Mouse (Mus musculus) stomach, embryonic 15.5 days (tissue): Measurements from ENCODE around the gene Rbm15. TPM values are rescaled to one million over a fixed set of nuclear protein-coding genes. Genes with fewer than 3 reads are reported as not detected.
A peak's percentile ranks its signal among the peaks of the same experiment; 100 is the strongest.

Experiments
- ATAC-seq: fragments of 200-750 bp; cut with Nextera tagmentation; 2 replicates; pipeline ENCODE4 v1.8.0; 2017; ENCODE audit warnings: low read depth, moderate number of reproducible peaks, moderate TSS enrichment; ENCODE audit not compliant: insufficient read depth, low FRiP score
- H3K27ac ChIP-seq: fragments of 300-500 bp; sonication (generic); 2 replicates; pipeline ENCODE4 v1.5.1; 2015; ENCODE audit warnings: mild to moderate bottlenecking, inconsistent platforms
- H3K27me3 ChIP-seq: fragments of 300-500 bp; sonication (generic); replicated peaks from 2 replicates; pipeline ENCODE4 v1.6.1; 2015; ENCODE audit warnings: inconsistent platforms
- H3K36me3 ChIP-seq: fragments of 300-500 bp; sonication (generic); 2 replicates; pipeline ENCODE4 v1.6.1; 2015; ENCODE audit warnings: inconsistent platforms
- H3K4me1 ChIP-seq: fragments of 300-500 bp; sonication (generic); 2 replicates; pipeline ENCODE4 v1.6.1; 2015; ENCODE audit warnings: inconsistent platforms
- H3K4me2 ChIP-seq: fragments of 300-500 bp; sonication (generic); 2 replicates; pipeline ENCODE4 v1.6.1; 2015; ENCODE audit warnings: mild to moderate bottlenecking, inconsistent platforms
- H3K4me3 ChIP-seq: fragments of 300-500 bp; sonication (generic); replicated peaks from 2 replicates; pipeline ENCODE4 v1.5.1; 2015; ENCODE audit warnings: inconsistent platforms
- H3K9ac ChIP-seq: fragments of 300-500 bp; sonication (generic); 2 replicates; pipeline ENCODE4 v1.6.1; 2015; ENCODE audit warnings: inconsistent platforms
- H3K9me3 ChIP-seq: fragments of 300-500 bp; sonication (generic); 2 replicates; pipeline ENCODE4 v1.6.1; 2016; ENCODE audit warnings: inconsistent platforms
- WGBS: fragments of 180-500 bp; shearing (Covaris S2); methylation state at CpG from one replicate; pipeline ENCODE4 v1.1.7; 2015; 5-methylcytosine and 5-hydroxymethylcytosine counted together
- polyA plus RNA-seq: library from polyadenylated mRNA; unstranded; fragments of >200 nt; fragmentation: Nextera tagmentation; extraction: Ambion mirVana; gene quantifications from 2 replicates; pipeline ENCODE4 v1.2.1, GENCODE M21; 2015

Rbm15 gene
- 13.9 and 14.6 TPM in 2 replicates for polyA plus RNA-seq

DNA sequence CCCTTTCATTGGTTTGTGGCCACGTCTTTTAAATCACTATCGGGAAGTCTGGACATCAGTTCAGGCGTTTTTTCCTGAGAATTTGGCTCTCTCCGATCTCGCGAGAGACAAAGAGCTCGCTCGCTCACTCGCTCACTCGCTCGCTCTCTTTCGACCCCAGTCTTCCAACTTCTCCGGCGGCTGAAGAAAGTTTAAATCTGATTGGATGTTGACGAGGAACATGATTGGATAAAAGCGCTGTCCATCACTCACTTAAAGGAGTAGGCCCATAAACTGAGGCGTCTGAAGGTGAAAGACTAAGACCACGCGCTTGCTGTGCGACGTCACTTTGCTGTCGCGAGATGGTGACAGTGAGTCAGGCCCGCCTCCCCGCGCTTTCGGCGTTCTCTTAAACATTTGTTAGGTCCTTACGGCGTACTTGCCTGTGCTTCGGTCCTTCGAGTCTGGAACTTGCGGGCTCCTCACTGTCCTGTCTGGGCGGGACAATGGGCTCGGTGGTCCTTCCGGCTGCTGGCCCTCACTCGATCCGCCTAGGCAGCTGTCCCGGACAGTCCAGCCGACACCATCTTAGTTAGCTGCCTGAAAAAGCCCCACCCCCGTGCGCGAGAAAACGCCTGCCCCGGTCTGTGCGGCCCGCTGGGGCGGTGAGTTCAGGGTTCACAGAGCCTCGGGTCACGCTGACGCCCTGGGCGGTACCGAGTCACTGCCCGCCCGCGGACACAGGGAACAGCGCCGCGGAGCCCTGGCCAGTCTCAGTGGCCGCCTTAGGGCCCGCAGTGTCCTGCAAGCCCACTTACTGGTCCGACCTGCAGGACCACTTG is at the start of gene Rbm15:
Gene Rbm15, minus strand, starts transcription at position 293 of the 821 bp plus-strand sequence.
- Histone ChIP-seq H3K4me1 (peaks cover 19% of the 10 kb centered on the region), H3K4me3 (peak within 1 kb of the TSS; percentile 99), H3K36me3 (0 out of 2 replicates have a peak, but pooled peaks cover 8% of the 10 kb centered on the region), H3K9ac (peak within 1 kb of the TSS; percentile 91), H3K27me3 (no peaks in the 10 kb centered on the region), H3K4me2 (peak within 1 kb of the TSS; percentile 91), H3K27ac (peak within 1 kb of the TSS; percentile 98), H3K9me3 (no peaks in the 10 kb centered on the region)
- ATAC-seq: peak; percentile 90
- under 1% methylated on average over 62 of the region's 62 CpGs for WGBS

DNA sequence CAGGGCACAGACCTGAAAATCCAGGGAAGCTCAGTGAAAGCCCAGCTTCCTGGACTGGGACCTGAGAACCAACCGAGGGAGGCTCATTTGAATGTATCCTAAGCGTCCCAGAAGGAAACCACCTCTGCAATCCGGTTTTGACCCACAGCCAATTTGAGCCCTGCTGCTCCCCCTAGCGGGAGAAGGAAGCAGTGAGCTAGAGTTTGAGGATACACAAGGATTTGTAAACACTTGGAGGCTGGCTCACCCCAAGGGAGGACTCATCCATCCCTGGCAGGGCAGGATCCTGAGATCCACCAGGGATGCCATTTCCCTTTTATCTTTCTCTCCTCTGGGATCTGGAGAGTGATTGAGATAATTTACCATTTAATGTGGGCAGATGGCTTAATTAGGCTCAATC is 45.9 kb upstream of the Rbm15 start:
- Histone ChIP-seq H3K27ac (no peak overlapping the region), H3K27me3 (0 out of 2 replicates have a peak, but pooled peaks cover 3% of the 10 kb centered on the region), H3K4me1 (no peaks in the 10 kb centered on the region), H3K4me2 (no peak overlapping the region), H3K36me3 (no peaks in the 10 kb centered on the region), H3K4me3 (no peak overlapping the region), H3K9me3 (no peaks in the 10 kb centered on the region), H3K9ac (no peak overlapping the region)
- 6% methylated on average over 4 of the region's 4 CpGs for WGBS
- ATAC-seq: no peak

DNA sequence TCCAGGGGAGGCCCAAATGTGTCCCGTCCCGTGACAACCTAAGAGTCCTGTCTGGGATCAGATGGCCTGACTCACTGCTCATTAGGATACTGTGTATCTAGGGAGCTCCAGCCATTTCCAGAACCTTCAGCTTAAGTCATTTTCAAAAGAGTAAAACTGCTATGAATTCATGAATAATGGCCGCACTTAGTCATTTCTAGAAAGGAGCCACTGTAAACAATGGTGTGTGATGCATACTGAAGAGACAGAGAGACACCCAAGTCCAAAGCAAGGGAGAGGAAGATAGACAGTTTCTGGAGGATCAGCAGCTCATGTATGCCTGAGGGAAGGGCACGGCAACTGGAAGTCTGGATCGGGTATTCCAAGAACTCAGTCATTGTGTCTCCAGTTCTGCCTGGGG is 45.2 kb upstream of the Rbm15 start:
- Histone ChIP-seq H3K9me3 (no peaks in the 10 kb centered on the region), H3K36me3 (no peaks in the 10 kb centered on the region), H3K27me3 (0 out of 2 replicates have a peak, but pooled peaks cover 3% of the 10 kb centered on the region), H3K9ac (no peak overlapping the region), H3K4me1 (no peaks in the 10 kb centered on the region), H3K27ac (no peak overlapping the region), H3K4me3 (no peak overlapping the region), H3K4me2 (no peak overlapping the region)
- no peak for ATAC-seq
- 73% methylated on average over 5 of the region's 5 CpGs for WGBS

DNA sequence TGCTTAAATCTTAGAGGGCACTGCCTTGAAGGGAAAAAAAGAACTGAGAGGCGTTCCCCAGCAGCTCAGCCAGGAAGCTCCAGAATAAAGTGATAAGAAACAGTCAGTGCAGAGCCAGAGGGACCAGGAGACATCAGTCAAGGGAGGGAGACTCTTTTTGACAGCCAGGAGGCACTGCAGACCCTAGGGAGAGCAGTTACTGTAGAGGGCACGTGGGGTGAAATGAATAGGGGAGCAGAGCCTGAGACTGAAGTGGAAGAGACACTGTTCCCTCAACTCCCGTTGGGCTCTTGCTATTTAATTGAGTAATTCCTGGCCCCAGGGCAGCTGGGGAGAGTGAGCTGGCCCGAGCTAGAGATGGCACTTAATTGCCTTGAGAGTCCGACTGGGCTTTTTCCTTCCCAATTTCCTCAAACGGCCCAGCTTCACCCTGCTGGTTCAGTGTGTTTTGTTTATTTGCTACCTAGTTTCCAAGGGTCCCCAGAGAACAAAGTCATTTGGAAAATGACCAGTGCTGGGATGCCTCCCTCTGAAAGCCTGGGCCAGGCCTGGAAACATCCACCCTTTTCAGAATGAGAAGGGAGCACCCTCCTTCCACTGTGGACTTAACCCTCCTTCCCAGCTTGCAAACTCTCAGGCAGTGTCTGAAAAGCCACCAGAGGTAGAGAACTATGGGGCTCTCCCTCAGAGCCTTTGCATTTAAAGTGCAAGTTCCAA is 41.6 kb upstream of the Rbm15 start:
- Histone ChIP-seq H3K9ac (no peak overlapping the region), H3K9me3 (no peaks in the 10 kb centered on the region), H3K4me1 (no peaks in the 10 kb centered on the region), H3K27ac (no peak overlapping the region), H3K36me3 (no peaks in the 10 kb centered on the region), H3K27me3 (no peaks in the 10 kb centered on the region), H3K4me2 (no peak overlapping the region), H3K4me3 (no peak overlapping the region)
- 23% methylated on average over 6 of the region's 6 CpGs for WGBS
- ATAC-seq: no peak

DNA sequence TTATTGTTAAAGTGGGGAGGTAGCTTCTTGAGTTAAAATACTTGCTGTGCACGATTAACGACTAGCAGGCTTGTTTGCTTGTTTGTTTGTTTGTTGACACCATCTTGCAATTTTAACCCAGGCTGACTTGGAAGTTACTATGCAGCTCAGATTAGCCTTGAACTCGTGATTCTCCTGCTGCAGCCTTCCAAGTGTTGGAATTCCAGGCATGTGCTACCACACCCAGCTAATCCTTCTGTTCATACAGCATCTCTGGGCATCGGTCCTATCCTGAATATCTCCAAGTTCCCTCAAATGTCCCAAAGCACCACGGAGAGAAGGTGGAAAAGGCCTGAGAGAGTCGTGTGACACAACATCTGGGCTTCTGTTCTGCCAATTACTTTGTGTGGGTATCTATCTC is 35.7 kb upstream of the Rbm15 start:
- no peak for ATAC-seq
- Histone ChIP-seq H3K4me1 (no peaks in the 10 kb centered on the region), H3K9me3 (no peaks in the 10 kb centered on the region)

DNA sequence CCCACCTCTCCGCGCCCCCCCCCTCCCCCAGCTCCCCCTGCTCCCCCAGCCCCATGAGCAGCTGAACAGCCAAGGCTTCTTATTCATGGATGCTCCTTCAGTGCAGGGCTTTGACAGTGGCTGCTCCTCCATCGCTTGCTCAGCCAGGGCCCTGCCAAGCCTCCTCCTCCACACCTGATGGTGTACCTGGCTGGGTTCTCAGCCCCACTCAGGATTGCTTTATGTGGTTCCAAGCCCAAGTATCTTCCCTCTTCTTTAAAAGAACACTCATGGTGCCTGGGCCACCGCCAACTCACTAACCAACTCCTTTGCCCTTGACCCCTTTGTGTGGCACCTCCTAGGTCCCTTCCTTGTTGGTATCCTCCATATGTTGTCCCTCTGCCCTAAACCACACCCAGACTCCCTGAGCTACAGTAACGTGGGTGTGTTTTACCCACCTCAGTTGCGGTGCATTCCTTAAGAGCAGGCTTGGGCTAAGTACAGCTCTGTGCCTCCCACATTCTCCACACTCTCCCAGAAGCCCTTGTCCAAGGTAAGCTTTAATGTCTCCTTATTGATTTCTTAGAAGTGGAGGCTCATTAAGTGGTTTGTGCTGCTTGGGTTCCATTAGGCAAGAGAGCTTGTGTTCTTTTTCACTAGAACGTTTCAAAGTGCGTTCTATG is 34.6 kb upstream of the Rbm15 start:
- H3K9ac ChIP-seq: no peak overlapping the region
- H3K27me3 ChIP-seq: no peaks in the 10 kb centered on the region
- no peak overlapping the region for H3K27ac ChIP-seq
- no peaks in the 10 kb centered on the region for H3K9me3 ChIP-seq
- no peaks in the 10 kb centered on the region for H3K4me1 ChIP-seq
- no peak overlapping the region for H3K4me2 ChIP-seq
- H3K4me3 ChIP-seq: no peak overlapping the region
- 77% methylated on average over 8 of the region's 8 CpGs for WGBS
- H3K36me3 ChIP-seq: no peaks in the 10 kb centered on the region
- no peak for ATAC-seq

More for the DNA sequence above, 35.7 kb upstream of the Rbm15 start:
- H3K4me2 ChIP-seq: no peak overlapping the region
- no peak overlapping the region for H3K4me3 ChIP-seq
- no peak overlapping the region for H3K9ac ChIP-seq
- H3K27me3 ChIP-seq: no peaks in the 10 kb centered on the region
- H3K27ac ChIP-seq: no peak overlapping the region
- WGBS: 66% methylated on average over 6 of the region's 6 CpGs
- H3K36me3 ChIP-seq: no peaks in the 10 kb centered on the region

DNA sequence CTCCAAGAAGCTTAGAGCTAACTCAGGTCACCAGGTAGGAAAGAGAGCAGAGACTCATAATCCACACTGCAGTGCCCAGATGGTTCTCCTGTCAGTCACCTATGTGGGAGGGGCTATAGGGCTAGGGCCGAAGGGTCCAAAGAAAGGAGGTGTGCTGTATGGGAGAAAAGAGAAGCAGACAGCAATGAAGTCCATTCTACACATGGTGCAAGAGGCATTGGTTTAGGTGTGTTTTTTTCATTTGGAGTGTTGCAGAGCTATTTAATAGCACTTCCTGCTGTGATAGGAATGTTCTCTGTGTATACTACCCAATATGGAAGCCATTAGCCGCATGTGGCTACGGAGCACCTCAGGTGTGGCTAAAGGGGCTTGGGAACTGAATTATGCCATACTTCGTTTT is 31.9 kb upstream of the Rbm15 start:
- no peaks in the 10 kb centered on the region for H3K9me3 ChIP-seq
- H3K36me3 ChIP-seq: no peaks in the 10 kb centered on the region
- H3K9ac ChIP-seq: no peak overlapping the region
- 83% methylated on average over 4 of the region's 4 CpGs for WGBS
- no peak overlapping the region for H3K4me2 ChIP-seq
- H3K4me3 ChIP-seq: no peak overlapping the region
- H3K4me1 ChIP-seq: no peaks in the 10 kb centered on the region
- H3K27ac ChIP-seq: no peak overlapping the region
- no peak for ATAC-seq
- H3K27me3 ChIP-seq: no peaks in the 10 kb centered on the region

DNA sequence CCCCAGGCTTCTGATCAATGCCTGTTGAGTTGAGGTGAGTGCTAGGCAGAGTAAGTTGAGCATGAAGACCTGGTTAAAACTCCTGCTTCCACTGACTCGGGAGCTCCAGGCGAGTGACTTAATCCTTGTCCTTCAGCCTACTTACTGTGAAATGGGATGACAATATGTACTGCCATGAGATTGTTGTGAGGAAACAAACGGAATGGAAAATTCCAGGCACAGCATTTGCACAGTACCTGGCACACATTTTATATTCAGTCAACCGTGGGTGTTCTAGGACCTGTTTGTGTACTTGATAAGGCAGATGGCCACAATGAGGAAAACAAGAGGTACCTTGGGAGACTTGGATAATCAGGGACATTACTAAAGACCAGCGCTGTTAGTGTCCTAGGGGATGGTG is 29.9 kb upstream of the Rbm15 start:
- Histone ChIP-seq H3K4me3 (no peak overlapping the region), H3K4me2 (no peak overlapping the region)
- WGBS: 84% methylated on average over 5 of the region's 5 CpGs

DNA sequence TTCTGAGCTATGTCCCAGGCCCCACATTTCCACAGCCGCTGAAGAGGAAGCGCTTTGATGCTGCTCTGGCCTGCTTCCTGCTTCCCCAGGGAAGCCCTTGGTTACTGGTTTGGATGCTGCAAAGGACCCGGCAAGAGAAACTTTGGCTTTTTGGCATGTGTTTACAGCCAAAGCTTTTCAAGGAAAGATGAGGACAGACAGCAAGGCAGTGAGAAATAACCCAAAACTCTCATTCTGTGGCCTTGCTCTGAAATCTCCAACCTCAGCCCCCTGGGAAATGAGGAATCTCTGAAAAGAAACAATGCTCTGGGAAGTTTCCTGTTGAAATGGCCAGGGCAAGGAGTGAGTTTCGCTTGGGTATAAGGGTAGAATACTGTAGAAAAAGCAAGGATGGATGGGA is 26.9 kb upstream of the Rbm15 start:
- Histone ChIP-seq H3K4me1 (peaks cover 6% of the 10 kb centered on the region; the same call in 1 of the 2 replicates), H3K4me3 (no peak overlapping the region), H3K9ac (no peak overlapping the region), H3K27ac (no peak overlapping the region), H3K27me3 (no peaks in the 10 kb centered on the region), H3K36me3 (no peaks in the 10 kb centered on the region), H3K9me3 (no peaks in the 10 kb centered on the region), H3K4me2 (no peak overlapping the region)
- 67% methylated on average over 4 of the region's 4 CpGs for WGBS
- ATAC-seq: no peak

More for the DNA sequence above, 29.9 kb upstream of the Rbm15 start:
- no peaks in the 10 kb centered on the region for H3K36me3 ChIP-seq
- no peaks in the 10 kb centered on the region for H3K9me3 ChIP-seq
- no peaks in the 10 kb centered on the region for H3K27me3 ChIP-seq
- no peak for ATAC-seq
- H3K27ac ChIP-seq: no peak overlapping the region
- H3K4me1 ChIP-seq: no peaks in the 10 kb centered on the region
- H3K9ac ChIP-seq: no peak overlapping the region

DNA sequence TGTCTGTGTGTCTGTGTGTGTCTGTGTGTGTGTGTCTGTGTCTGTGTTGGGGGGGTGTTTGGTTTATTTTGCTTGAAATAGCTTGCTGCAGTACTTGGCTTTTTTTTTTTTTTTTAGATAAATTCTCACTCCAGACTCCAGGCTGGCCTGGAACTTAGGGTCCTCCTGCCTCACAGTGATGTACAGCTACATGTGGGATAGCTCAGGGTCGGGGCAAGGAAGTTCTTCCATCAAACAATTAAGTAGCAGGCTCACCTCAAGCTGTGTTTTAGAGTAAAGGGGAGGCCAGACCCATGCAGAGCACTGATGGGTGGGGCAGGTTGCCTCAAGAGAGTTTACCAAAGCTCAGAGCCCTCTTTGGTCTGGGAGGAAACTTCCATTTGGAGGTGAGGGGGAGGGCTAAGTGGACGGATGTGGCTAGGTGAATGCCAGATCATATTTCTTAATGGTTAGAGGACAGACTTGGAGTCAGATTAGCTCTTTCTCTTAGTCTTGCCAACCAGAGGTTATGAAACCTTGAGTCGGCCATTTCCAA is 24.3 kb upstream of the Rbm15 start:
- Histone ChIP-seq H3K27me3 (no peaks in the 10 kb centered on the region), H3K9me3 (no peaks in the 10 kb centered on the region), H3K36me3 (no peaks in the 10 kb centered on the region), H3K27ac (no peak overlapping the region), H3K4me2 (no peak overlapping the region), H3K4me3 (no peak overlapping the region), H3K9ac (no peak overlapping the region), H3K4me1 (peaks cover 6% of the 10 kb centered on the region; the same call in 1 of the 2 replicates)
- no peak for ATAC-seq
- 55% methylated on average over 3 of the region's 3 CpGs for WGBS

DNA sequence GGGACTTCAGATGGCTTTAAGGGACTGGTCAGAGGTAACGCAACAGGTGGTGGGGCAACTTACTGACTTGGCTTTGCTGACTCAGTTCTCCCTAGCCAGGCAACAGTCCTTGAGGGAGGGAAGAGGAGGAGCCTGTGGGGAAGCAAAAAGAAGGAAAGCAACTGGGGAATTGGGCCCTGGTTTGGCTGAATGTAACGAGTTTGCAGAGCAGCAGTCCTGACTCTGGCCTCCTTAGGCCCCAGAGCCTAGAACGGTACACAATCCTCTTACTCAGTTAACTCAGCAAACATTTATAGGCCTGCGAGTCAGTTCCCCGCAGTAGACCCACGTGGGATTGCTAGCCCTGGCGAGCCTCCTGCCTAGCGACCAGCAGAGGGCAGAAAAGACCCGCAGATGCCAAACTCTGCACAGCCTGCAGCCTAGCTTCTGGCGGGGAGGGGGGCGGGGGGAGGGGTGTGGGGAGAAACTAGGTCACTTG is 23.5 kb upstream of the Rbm15 start:
- 0 out of 2 replicates have a peak overlapping the region, but pooled peaks have one; percentile 11 for H3K4me3 ChIP-seq

More for the DNA sequence above, 23.5 kb upstream of the Rbm15 start:
- Histone ChIP-seq H3K4me2 (peak overlapping the region; percentile 45), H3K27me3 (no peaks in the 10 kb centered on the region), H3K4me1 (peaks cover 6% of the 10 kb centered on the region; the same call in 1 of the 2 replicates), H3K36me3 (no peaks in the 10 kb centered on the region), H3K9me3 (no peaks in the 10 kb centered on the region), H3K9ac (no peak overlapping the region; the same call in 1 of the 2 replicates), H3K27ac (no peak overlapping the region)
- WGBS: 4% methylated on average over 11 of the region's 11 CpGs
- ATAC-seq: peak; percentile 88
